18 mouse cellular contexts compared by ENCODE assay signal in genomic region chr3:24992577-24992976, GRCm38 (mm10).
DNase-seq lines count a peak whose midpoint lies in the region; ATAC-seq and TF ChIP-seq lines count a peak whose summit lies in the region.
"Had no signal": no experiment of that assay in that cellular context is flagged by ENCODE, and none has a peak within 500 bp of the region (broad histone marks: within the 10 kb centered on the region; RNA-seq: fewer than 3 reads in every experiment).

No protein-coding gene starts in this region.

- H3K9me3 ChIP-seq in midbrain, embryonic 13.5 days: no peaks in the 10 kb centered on the region
- H3K9me3 ChIP-seq in midbrain, embryonic 11.5 days (ENCODE audit: control insufficient read depth, low read length): no peaks in the 10 kb centered on the region
- H3K9me3 ChIP-seq in hindbrain, embryonic 14.5 days (ENCODE audit: control insufficient read depth, low read length): no peaks in the 10 kb centered on the region
- H3K9me3 ChIP-seq: heart, embryonic 10.5 days; hindbrain, embryonic 15.5 days; limb, embryonic 12.5 days; liver, embryonic 13.5 days had no signal

- H3K27ac ChIP-seq in midbrain, embryonic 13.5 days: no peak overlapping the region
- H3K27ac ChIP-seq in midbrain, embryonic 11.5 days (ENCODE audit: low read depth, low read length): no peak overlapping the region
- H3K27ac ChIP-seq in hindbrain, embryonic 14.5 days: no peak overlapping the region
- H3K27ac ChIP-seq: heart, embryonic 10.5 days; hindbrain, embryonic 15.5 days; limb, embryonic 12.5 days; liver, embryonic 13.5 days had no signal

- no peak for TF ChIP-seq POLR2A in brain, embryonic 14.5 days (IDR thresholded peaks at IDR 0.05; ENCODE audit: borderline replicate concordance, extremely low read depth, insufficient read depth, insufficient read length, poor library complexity, severe bottlenecking)

- no peak for DNase-seq in midbrain, embryonic 11.5 days (ENCODE audit: low spot score, missing footprints)
- peak; percentile 82 for DNase-seq in brain, embryonic 14.5 days (ENCODE audit: low read depth)
- DNase-seq in embryo, embryonic 11 days: peak; percentile 27
- DNase-seq in hindbrain, embryonic 14.5 days (ENCODE audit: low spot score): no peak
- no peak for DNase-seq in T-cell, adult 2 months (ENCODE audit: low spot score)
- DNase-seq in frontal cortex, adult 2 months (ENCODE audit: extremely low spot score in 1 of 2, low spot score in 1 of 2): no peak
- DNase-seq: adrenal gland, adult 8-10 months; cerebellum, adult 9-10 months; kidney, adult 11 months; liver, embryonic 13.5 days; lung, embryonic 14.5 days; lung, postnatal 4 days; right cerebral cortex, postnatal 4 days; thymus, postnatal 25 days had no signal

- H3K9ac ChIP-seq in midbrain, embryonic 13.5 days (replicated peaks): no peak overlapping the region
- H3K9ac ChIP-seq in midbrain, embryonic 11.5 days (ENCODE audit: low read length): no peak overlapping the region
- H3K9ac ChIP-seq in hindbrain, embryonic 14.5 days: no peak overlapping the region
- H3K9ac ChIP-seq: hindbrain, embryonic 15.5 days; limb, embryonic 12.5 days; liver, embryonic 13.5 days; lung, embryonic 14.5 days had no signal

- no peak for TF ChIP-seq CTCF in brain, embryonic 14.5 days (IDR thresholded peaks at IDR 0.05; ENCODE audit: borderline replicate concordance, extremely low read depth, insufficient read depth, insufficient read length)

- no peak overlapping the region for H3K4me2 ChIP-seq in midbrain, embryonic 13.5 days (replicated peaks)
- H3K4me2 ChIP-seq in midbrain, embryonic 11.5 days: no peak overlapping the region
- H3K4me2 ChIP-seq in hindbrain, embryonic 14.5 days (replicated peaks): no peak overlapping the region
- H3K4me2 ChIP-seq: hindbrain, embryonic 15.5 days; limb, embryonic 12.5 days; liver, embryonic 13.5 days; lung, embryonic 14.5 days had no signal

- H3K27me3 ChIP-seq in midbrain, embryonic 13.5 days: no peaks in the 10 kb centered on the region
- H3K27me3 ChIP-seq in midbrain, embryonic 11.5 days (ENCODE audit: control insufficient read depth, insufficient read depth, low read length): no peaks in the 10 kb centered on the region
- H3K27me3 ChIP-seq in hindbrain, embryonic 14.5 days (ENCODE audit: control insufficient read depth, insufficient read depth, low read length): no peaks in the 10 kb centered on the region
- H3K27me3 ChIP-seq: hindbrain, embryonic 15.5 days; limb, embryonic 12.5 days; liver, embryonic 13.5 days had no signal

- peaks cover 8% of the 10 kb centered on the region; the same call in 1 of the 2 replicates for H3K4me1 ChIP-seq in midbrain, embryonic 13.5 days (replicated peaks)
- H3K4me1 ChIP-seq in midbrain, embryonic 11.5 days (ENCODE audit: control insufficient read depth, insufficient read depth, low read length): no peaks in the 10 kb centered on the region
- H3K4me1 ChIP-seq in hindbrain, embryonic 14.5 days (replicated peaks; ENCODE audit: control insufficient read depth, insufficient read depth, low read length): no peaks in the 10 kb centered on the region
- H3K4me1 ChIP-seq: heart, embryonic 10.5 days; limb, embryonic 12.5 days; liver, embryonic 13.5 days had no signal

- WGBS in midbrain, embryonic 13.5 days: 55% methylated on average over 2 of the region's 2 CpGs
- WGBS in midbrain, embryonic 11.5 days: 61% methylated on average over 2 of the region's 2 CpGs
- WGBS in hindbrain, embryonic 14.5 days: 38% methylated on average over 2 of the region's 2 CpGs

- 0 out of 2 replicates have a peak, but pooled peaks have one; percentile 27 for ATAC-seq in midbrain, embryonic 13.5 days
- ATAC-seq in midbrain, embryonic 11.5 days (ENCODE audit: low FRiP score): no peak
- peak; percentile 27 for ATAC-seq in hindbrain, embryonic 14.5 days (ENCODE audit: low FRiP score)

- H3K4me3 ChIP-seq in midbrain, embryonic 13.5 days (replicated peaks): no peak overlapping the region
- no peak overlapping the region for H3K4me3 ChIP-seq in midbrain, embryonic 11.5 days (ENCODE audit: low read depth, low read length)
- H3K4me3 ChIP-seq in hindbrain, embryonic 14.5 days (replicated peaks; ENCODE audit: low read length): no peak overlapping the region
- H3K4me3 ChIP-seq: heart, embryonic 10.5 days; hindbrain, embryonic 15.5 days; limb, embryonic 12.5 days; liver, embryonic 13.5 days had no signal

- no peaks in the 10 kb centered on the region for H3K36me3 ChIP-seq in midbrain, embryonic 13.5 days
- no peaks in the 10 kb centered on the region for H3K36me3 ChIP-seq in midbrain, embryonic 11.5 days (ENCODE audit: control insufficient read depth, insufficient read depth, low read length)
- no peaks in the 10 kb centered on the region for H3K36me3 ChIP-seq in hindbrain, embryonic 14.5 days (replicated peaks; ENCODE audit: control insufficient read depth, insufficient read depth)
- H3K36me3 ChIP-seq: heart, embryonic 10.5 days; hindbrain, embryonic 15.5 days; limb, embryonic 12.5 days; liver, embryonic 13.5 days had no signal

Comparison
In these comparisons a context has a peak if more than half of its experiments do, and no peak if none do; other contexts are left out.
1. DNase-seq: peak in brain, embryonic 14.5 days (single experiment) and embryo, embryonic 11 days (single experiment); none in midbrain, embryonic 11.5 days (single experiment), hindbrain, embryonic 14.5 days (single experiment), T-cell, adult 2 months (single experiment) and frontal cortex, adult 2 months (0 of 2).